Mouse (Mus musculus): ENCODE data around the gene Nprl2. TPM values are rescaled to one million over a fixed set of nuclear protein-coding genes. Genes with fewer than 3 reads are reported as not detected.

Gene Nprl2
- 19.2 TPM for polyA plus RNA-seq (2014; fragmentation: Illumina TruSeq; extraction: RNeasy Lipid Tissue Mini Kit (QIAGEN cat#74804); ENCODE audit: low read depth, low replicate concordance)

GRCm38 (mm10) chr9:107541474-107542351 is at the start of gene Nprl2, which contains the start of gene Cyb561d2:
TSS of gene Nprl2 (plus strand) at chr9:107542226.
TSS of gene Cyb561d2 (minus strand) at chr9:107542193.

GRCm38 (mm10) chr9:107533791-107534407 is 8.1 kb upstream of the Nprl2 start, which contains the start of gene Tmem115:
TSS of gene Tmem115 (plus strand) at chr9:107533945.

GRCm38 (mm10) chr9:107547026-107547425 is 5.0 kb downstream of the Nprl2 start, which contains the start of gene Zmynd10:
TSS of gene Zmynd10 (plus strand) at chr9:107547298.

GRCm38 (mm10) chr9:107551117-107551889 is 9.3 kb downstream of the Nprl2 start, which contains the start of gene Rassf1:
TSS of gene Rassf1 (plus strand) at chr9:107551555.

GRCm38 (mm10) chr9:107563029-107563581 is 21.1 kb downstream of the Nprl2 start, which contains the start of gene Tusc2:
TSS of gene Tusc2 (plus strand) at chr9:107563255.

GRCm38 (mm10) chr9:107567702-107568319 is 25.8 kb downstream of the Nprl2 start, which contains the start of gene Hyal2:
TSS of gene Hyal2 (plus strand) at chr9:107567945.

GRCm38 (mm10) chr9:107576357-107577107 is 34.5 kb downstream of the Nprl2 start, which contains the start of gene Hyal1:
TSS of gene Hyal1 (plus strand) at chr9:107576927.

GRCm38 (mm10) chr9:107578587-107578986 is 36.6 kb downstream of the Nprl2 start, which contains the start of gene Naa80:
TSS of gene Naa80 (plus strand) at chr9:107578887.

GRCm38 (mm10) chr9:107580501-107581317 is 38.7 kb downstream of the Nprl2 start, which contains the start of gene Hyal3:
TSS of gene Hyal3 (plus strand) at chr9:107580818.

GRCm38 (mm10) chr9:107586974-107587832 is 45.2 kb downstream of the Nprl2 start, which contains the start of gene Ifrd2:
TSS of gene Ifrd2 (plus strand) at chr9:107587642.

Other genes with a start within 250 kb of the Nprl2 start
- gene Cish, start 246.2 kb upstream of the Nprl2 start, polyA plus RNA-seq (2014; fragmentation: Illumina TruSeq; extraction: RNeasy Lipid Tissue Mini Kit (QIAGEN cat#74804); ENCODE audit: low read depth, low replicate concordance), result 13.5 TPM
- 16.6 TPM for gene Hemk1, start 203.9 kb upstream of the Nprl2 start, polyA plus RNA-seq (2014; fragmentation: Illumina TruSeq; extraction: RNeasy Lipid Tissue Mini Kit (QIAGEN cat#74804); ENCODE audit: low read depth, low replicate concordance)
- gene 6430571L13Rik, start 201.6 kb upstream of the Nprl2 start, polyA plus RNA-seq (2014; fragmentation: Illumina TruSeq; extraction: RNeasy Lipid Tissue Mini Kit (QIAGEN cat#74804); ENCODE audit: low read depth, low replicate concordance), result 0.22 TPM
- gene Cacna2d2, start 142.6 kb upstream of the Nprl2 start, polyA plus RNA-seq (2014; fragmentation: Illumina TruSeq; extraction: RNeasy Lipid Tissue Mini Kit (QIAGEN cat#74804); ENCODE audit: low read depth, low replicate concordance), result 0.96 TPM
- gene Tmem115, start 8.3 kb upstream of the Nprl2 start, polyA plus RNA-seq (2014; fragmentation: Illumina TruSeq; extraction: RNeasy Lipid Tissue Mini Kit (QIAGEN cat#74804); ENCODE audit: low read depth, low replicate concordance), result 29.4 TPM
- 22.5 TPM for gene Cyb561d2, start within 50 bp of the Nprl2 start, polyA plus RNA-seq (2014; fragmentation: Illumina TruSeq; extraction: RNeasy Lipid Tissue Mini Kit (QIAGEN cat#74804); ENCODE audit: low read depth, low replicate concordance)
- 11.1 TPM for gene Zmynd10, start 5.1 kb downstream of the Nprl2 start, polyA plus RNA-seq (2014; fragmentation: Illumina TruSeq; extraction: RNeasy Lipid Tissue Mini Kit (QIAGEN cat#74804); ENCODE audit: low read depth, low replicate concordance)
- gene Rassf1, start 9.3 kb downstream of the Nprl2 start, polyA plus RNA-seq (2014; fragmentation: Illumina TruSeq; extraction: RNeasy Lipid Tissue Mini Kit (QIAGEN cat#74804); ENCODE audit: low read depth, low replicate concordance), result 33.9 TPM
- gene Tusc2, start 21.0 kb downstream of the Nprl2 start, polyA plus RNA-seq (2014; fragmentation: Illumina TruSeq; extraction: RNeasy Lipid Tissue Mini Kit (QIAGEN cat#74804); ENCODE audit: low read depth, low replicate concordance), result 34.1 TPM
- gene Hyal2, start 25.7 kb downstream of the Nprl2 start, polyA plus RNA-seq (2014; fragmentation: Illumina TruSeq; extraction: RNeasy Lipid Tissue Mini Kit (QIAGEN cat#74804); ENCODE audit: low read depth, low replicate concordance), result 31.9 TPM
- 26.2 TPM for gene Hyal1, start 34.7 kb downstream of the Nprl2 start, polyA plus RNA-seq (2014; fragmentation: Illumina TruSeq; extraction: RNeasy Lipid Tissue Mini Kit (QIAGEN cat#74804); ENCODE audit: low read depth, low replicate concordance)
- 37.0 TPM for gene Naa80, start 36.7 kb downstream of the Nprl2 start, polyA plus RNA-seq (2014; fragmentation: Illumina TruSeq; extraction: RNeasy Lipid Tissue Mini Kit (QIAGEN cat#74804); ENCODE audit: low read depth, low replicate concordance)
- 1.7 TPM for gene Hyal3, start 38.6 kb downstream of the Nprl2 start, polyA plus RNA-seq (2014; fragmentation: Illumina TruSeq; extraction: RNeasy Lipid Tissue Mini Kit (QIAGEN cat#74804); ENCODE audit: low read depth, low replicate concordance)
- 21.9 TPM for gene Ifrd2, start 45.4 kb downstream of the Nprl2 start, polyA plus RNA-seq (2014; fragmentation: Illumina TruSeq; extraction: RNeasy Lipid Tissue Mini Kit (QIAGEN cat#74804); ENCODE audit: low read depth, low replicate concordance)
- gene Sema3b, start 67.0 kb downstream of the Nprl2 start, polyA plus RNA-seq (2014; fragmentation: Illumina TruSeq; extraction: RNeasy Lipid Tissue Mini Kit (QIAGEN cat#74804); ENCODE audit: low read depth, low replicate concordance), result 36.0 TPM
- gene Gnai2, start 93.1 kb downstream of the Nprl2 start, polyA plus RNA-seq (2014; fragmentation: Illumina TruSeq; extraction: RNeasy Lipid Tissue Mini Kit (QIAGEN cat#74804); ENCODE audit: low read depth, low replicate concordance), result 290 TPM
- gene Slc38a3, start 127.3 kb downstream of the Nprl2 start, polyA plus RNA-seq (2014; fragmentation: Illumina TruSeq; extraction: RNeasy Lipid Tissue Mini Kit (QIAGEN cat#74804); ENCODE audit: low read depth, low replicate concordance), result 7.4 TPM
- not detected for gene Gnat1, start 137.5 kb downstream of the Nprl2 start, polyA plus RNA-seq (2014; fragmentation: Illumina TruSeq; extraction: RNeasy Lipid Tissue Mini Kit (QIAGEN cat#74804); ENCODE audit: low read depth, low replicate concordance)
- gene Sema3f, start 168.2 kb downstream of the Nprl2 start, polyA plus RNA-seq (2014; fragmentation: Illumina TruSeq; extraction: RNeasy Lipid Tissue Mini Kit (QIAGEN cat#74804); ENCODE audit: low read depth, low replicate concordance), result 24.8 TPM
- 101 TPM for gene Rbm5, start 228.8 kb downstream of the Nprl2 start, polyA plus RNA-seq (2014; fragmentation: Illumina TruSeq; extraction: RNeasy Lipid Tissue Mini Kit (QIAGEN cat#74804); ENCODE audit: low read depth, low replicate concordance)